Mouse (Mus musculus) hindbrain, embryonic 15.5 days (tissue): ENCODE data around the gene Pde4dip. TPM values are rescaled to one million over a fixed set of nuclear protein-coding genes. Genes with fewer than 3 reads are reported as not detected.

Experiments used
- ATAC-seq: fragments of 200-750 bp; cut with Nextera tagmentation; 2 replicates; pipeline ENCODE4 v1.8.0; 2017; ENCODE audit warnings: low read depth, moderate number of reproducible peaks, moderate TSS enrichment; ENCODE audit not compliant: low FRiP score
- H3K27ac ChIP-seq: fragments of 300-500 bp; sonication (generic); replicated peaks from 2 replicates; pipeline ENCODE4 v1.5.1; 2015; ENCODE audit warnings: mild to moderate bottlenecking, inconsistent platforms
- H3K27me3 ChIP-seq: fragments of 300-500 bp; sonication (generic); 2 replicates; pipeline ENCODE4 v1.6.1; 2015; ENCODE audit warnings: control low read depth, inconsistent platforms
- H3K36me3 ChIP-seq: fragments of 300-500 bp; sonication (generic); 2 replicates; pipeline ENCODE4 v1.6.1; 2015; ENCODE audit warnings: control low read depth, inconsistent platforms
- H3K4me1 ChIP-seq: fragments of 300-500 bp; sonication (generic); replicated peaks from 2 replicates; pipeline ENCODE4 v1.6.1; 2015; ENCODE audit warnings: control low read depth, inconsistent platforms
- H3K4me2 ChIP-seq: fragments of 300-500 bp; sonication (generic); 2 replicates; pipeline ENCODE4 v1.6.1; 2015; ENCODE audit warnings: moderate library complexity, mild to moderate bottlenecking, inconsistent platforms
- H3K4me3 ChIP-seq: fragments of 300-500 bp; sonication (generic); 2 replicates; pipeline ENCODE4 v1.5.1; 2015; ENCODE audit warnings: mild to moderate bottlenecking, inconsistent platforms
- H3K9ac ChIP-seq: fragments of 300-500 bp; sonication (generic); 2 replicates; pipeline ENCODE4 v1.6.1; 2015; ENCODE audit warnings: inconsistent platforms
- H3K9me3 ChIP-seq: fragments of 300-500 bp; sonication (generic); 2 replicates; pipeline ENCODE4 v1.6.1; 2016; ENCODE audit warnings: control low read depth, inconsistent platforms
- WGBS: fragments of 180-500 bp; shearing (Covaris S2); methylation state at CpG from one replicate; pipeline ENCODE4 v1.1.7; 2015; 5-methylcytosine and 5-hydroxymethylcytosine counted together
- polyA plus RNA-seq: library from polyadenylated mRNA; unstranded; fragments of >200 nt; fragmentation: Nextera tagmentation; extraction: Ambion mirVana; gene quantifications from 2 replicates; pipeline ENCODE4 v1.2.1, GENCODE M21; 2015

Pde4dip gene
- 62.3 and 66.1 TPM in 2 replicates for polyA plus RNA-seq

DNA sequence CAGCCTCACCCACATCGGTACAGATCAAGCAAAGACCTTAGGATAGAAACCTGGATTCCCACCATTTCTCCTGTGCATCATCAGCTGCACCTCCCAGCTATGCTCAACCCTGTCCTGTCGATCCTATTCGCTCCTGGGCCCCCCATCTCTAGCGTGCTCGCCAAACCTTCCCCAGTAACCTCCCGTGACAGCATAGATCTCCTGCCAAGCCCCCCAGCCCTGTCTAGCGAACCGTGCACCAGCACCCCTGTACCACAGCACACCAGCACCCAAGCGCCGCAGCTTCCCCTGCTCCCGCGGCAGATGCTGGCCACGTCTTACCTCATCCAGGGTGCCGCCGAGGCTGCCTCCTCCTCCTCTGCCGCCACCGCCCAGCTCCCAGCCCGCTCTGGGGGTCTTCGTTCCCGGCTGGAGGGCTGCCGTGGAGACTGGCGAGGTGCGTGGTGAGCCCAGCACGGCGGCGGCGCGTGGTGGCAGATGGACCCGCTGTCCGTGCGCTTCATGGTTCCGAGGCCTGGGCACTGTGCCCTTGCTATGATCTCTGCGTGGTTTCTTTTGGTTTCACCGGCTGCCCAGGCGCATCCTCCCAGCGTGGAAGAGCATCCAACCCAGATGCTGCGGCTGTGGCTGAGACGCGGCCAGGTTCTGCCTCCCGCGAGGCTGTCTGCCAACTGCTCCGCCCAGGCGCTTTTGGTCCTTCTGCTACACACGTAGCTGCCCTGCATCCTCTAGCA is at the start of gene Pde4dip:
Gene Pde4dip (minus strand): TSS at position 540 of the 734 bp plus-strand sequence.
- Histone ChIP-seq H3K4me3 (peak within 1 kb of the TSS; percentile 61), H3K4me1 (peaks cover 5% of the 10 kb centered on the region), H3K9me3 (no peaks in the 10 kb centered on the region), H3K4me2 (peak within 1 kb of the TSS; percentile 64), H3K9ac (peak within 1 kb of the TSS; percentile 79), H3K36me3 (no peaks in the 10 kb centered on the region), H3K27me3 (no peaks in the 10 kb centered on the region), H3K27ac (peak within 1 kb of the TSS; percentile 90)
- ATAC-seq, result peak; percentile 84
- under 1% methylated on average over 43 of the region's 44 CpGs for WGBS

DNA sequence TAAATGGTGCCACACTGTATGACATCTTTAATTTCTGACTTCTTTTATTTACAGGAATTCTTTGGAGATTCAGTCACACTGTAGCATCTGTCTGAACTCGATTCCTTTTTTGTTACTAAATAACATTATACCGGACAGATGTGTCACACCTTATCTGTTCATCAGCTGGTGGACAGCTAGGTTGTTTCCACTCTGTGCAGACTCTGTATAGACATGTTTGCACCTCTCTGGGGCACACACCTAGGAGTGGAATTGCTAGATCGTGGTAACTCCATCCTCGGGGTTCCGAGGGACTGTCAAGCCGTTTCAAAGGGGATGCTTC is 49.4 kb upstream of the Pde4dip start:
- H3K27me3 ChIP-seq, result no peaks in the 10 kb centered on the region
- H3K4me1 ChIP-seq, result peaks cover 60% of the 10 kb centered on the region
- 38% methylated on average over 6 of the region's 6 CpGs for whole genome bisulfite sequencing
- no peak overlapping the region for H3K4me3 ChIP-seq
- no peak overlapping the region for H3K27ac ChIP-seq
- ATAC-seq, result no peak
- H3K4me2 ChIP-seq, result no peak overlapping the region
- H3K36me3 ChIP-seq, result no peaks in the 10 kb centered on the region
- no peaks in the 10 kb centered on the region for H3K9me3 ChIP-seq
- no peak overlapping the region for H3K9ac ChIP-seq

DNA sequence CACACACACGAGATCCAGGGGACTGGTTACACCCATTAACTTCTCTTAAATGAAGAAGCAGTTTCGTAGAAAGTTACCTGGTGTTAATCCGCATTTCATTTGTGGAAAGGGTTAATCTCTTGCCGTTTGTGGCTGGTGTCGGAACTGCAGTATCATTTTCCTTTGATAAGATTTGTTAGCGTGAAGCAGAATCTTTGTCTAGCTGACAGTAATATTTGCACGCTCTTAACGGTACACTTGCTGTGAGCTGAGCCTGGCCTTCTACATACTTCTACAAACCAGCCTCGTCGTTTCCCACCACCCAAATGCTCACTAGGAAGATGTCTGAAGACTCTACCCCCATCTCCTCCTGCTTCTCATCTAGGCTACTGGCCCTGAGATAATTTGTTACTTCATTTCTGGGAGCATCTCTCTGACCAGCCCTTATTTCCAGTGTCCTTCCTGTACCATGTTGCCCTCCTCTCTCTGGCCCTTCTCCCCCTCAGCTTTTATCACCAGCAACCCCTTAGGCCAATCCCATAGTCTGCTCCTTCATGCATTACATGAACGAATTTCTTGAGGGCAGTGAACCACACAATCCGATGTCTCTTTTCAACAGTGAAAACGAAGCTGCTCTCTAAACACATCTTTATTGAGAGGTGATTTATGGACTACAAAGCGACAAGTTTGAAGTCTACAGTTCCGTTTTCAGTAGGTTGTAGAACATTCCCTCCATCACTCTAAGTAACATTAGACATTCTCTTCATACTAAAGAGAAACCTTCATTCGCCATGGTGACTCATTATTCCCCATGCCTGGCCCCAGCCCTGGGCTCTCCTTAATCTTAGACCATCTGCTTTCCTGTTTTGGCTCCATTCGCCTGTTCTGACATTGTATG is 48.8 kb upstream of the Pde4dip start:
- H3K27me3 ChIP-seq, result no peaks in the 10 kb centered on the region
- WGBS, result 25% methylated on average over 17 of the region's 17 CpGs
- H3K27ac ChIP-seq, result no peak overlapping the region
- H3K36me3 ChIP-seq, result no peaks in the 10 kb centered on the region
- H3K4me2 ChIP-seq, result no peak overlapping the region
- H3K4me1 ChIP-seq, result peaks cover 60% of the 10 kb centered on the region
- no peak for ATAC-seq
- no peak overlapping the region for H3K9ac ChIP-seq
- H3K4me3 ChIP-seq, result no peak overlapping the region
- no peaks in the 10 kb centered on the region for H3K9me3 ChIP-seq

DNA sequence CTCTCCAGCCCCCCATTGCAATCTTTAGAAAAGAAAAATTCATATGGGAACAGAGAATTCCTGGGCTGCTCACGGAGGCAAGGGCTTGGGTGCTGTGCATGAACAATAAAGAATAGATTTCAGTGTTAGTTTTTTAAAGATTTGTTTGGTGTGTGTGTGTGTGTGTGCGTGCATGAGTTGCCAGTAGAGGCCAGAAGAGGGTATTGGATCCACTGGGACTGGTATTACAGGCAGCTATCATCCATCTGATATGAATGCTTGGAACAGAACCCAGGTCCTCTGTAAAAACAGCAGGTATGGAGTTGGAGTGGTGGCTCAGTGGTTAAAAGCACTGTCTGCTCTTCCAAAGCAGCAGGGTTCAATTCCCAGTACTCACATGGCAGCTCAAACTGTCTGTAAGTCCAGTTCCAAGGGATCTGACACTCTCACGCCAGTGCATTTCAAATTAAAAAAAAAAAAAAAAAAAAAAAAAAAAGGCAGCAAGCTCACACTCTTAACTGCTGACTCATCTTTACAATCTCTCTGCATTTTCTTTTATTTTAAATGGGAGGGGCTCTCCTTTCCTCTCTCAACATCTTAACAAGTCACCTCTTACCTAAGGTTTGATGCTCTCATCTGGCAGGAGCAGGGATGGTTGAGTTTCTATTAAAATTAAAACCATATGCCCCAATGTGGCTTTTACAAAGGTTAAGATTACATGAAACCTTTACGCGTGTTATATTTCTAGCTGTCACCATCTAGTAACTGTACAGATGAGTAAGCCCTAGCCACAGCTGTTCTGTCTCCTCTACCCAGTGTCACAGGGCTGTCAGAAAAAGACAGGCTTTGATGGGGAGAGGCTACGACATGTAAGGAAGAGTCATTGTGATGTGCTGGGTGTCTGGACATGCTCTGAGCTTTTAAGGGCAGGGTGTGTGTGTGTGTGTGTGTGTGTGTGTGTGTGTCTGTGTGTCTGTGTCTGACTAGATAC is 46.1 kb upstream of the Pde4dip start:
- H3K4me3 ChIP-seq, result no peak overlapping the region
- H3K4me2 ChIP-seq, result no peak overlapping the region
- H3K4me1 ChIP-seq, result peaks cover 51% of the 10 kb centered on the region
- no peak for ATAC-seq
- H3K27me3 ChIP-seq, result no peaks in the 10 kb centered on the region
- H3K9ac ChIP-seq, result no peak overlapping the region
- H3K27ac ChIP-seq, result no peak overlapping the region
- 88% methylated on average over 6 of the region's 6 CpGs for WGBS
- no peaks in the 10 kb centered on the region for H3K36me3 ChIP-seq
- H3K9me3 ChIP-seq, result no peaks in the 10 kb centered on the region

DNA sequence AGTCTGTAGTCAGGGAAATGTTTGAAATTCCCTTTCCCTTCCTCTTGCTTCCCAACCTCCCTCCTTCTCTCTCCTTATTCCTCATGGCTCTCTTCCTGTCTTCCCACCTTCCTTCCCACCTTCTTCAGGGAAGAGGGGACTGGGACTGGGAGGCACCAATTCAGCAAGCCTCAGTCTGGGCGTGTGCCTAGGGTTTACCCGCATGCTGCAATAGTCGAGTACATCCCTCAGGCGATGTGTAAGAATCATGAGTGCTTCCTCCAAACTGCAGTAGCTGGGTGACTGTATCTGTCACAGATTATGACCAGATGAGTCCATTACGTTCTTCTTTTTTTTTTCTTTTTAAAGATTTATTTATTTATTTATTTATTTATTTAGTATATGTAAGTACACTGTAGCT is 45.3 kb upstream of the Pde4dip start:
- ATAC-seq, result no peak
- 80% methylated on average over 5 of the region's 5 CpGs for WGBS
- no peaks in the 10 kb centered on the region for H3K36me3 ChIP-seq
- H3K27ac ChIP-seq, result no peak overlapping the region
- H3K9me3 ChIP-seq, result no peaks in the 10 kb centered on the region
- H3K9ac ChIP-seq, result no peak overlapping the region
- H3K4me1 ChIP-seq, result peaks cover 43% of the 10 kb centered on the region
- no peaks in the 10 kb centered on the region for H3K27me3 ChIP-seq
- no peak overlapping the region for H3K4me2 ChIP-seq
- H3K4me3 ChIP-seq, result no peak overlapping the region

DNA sequence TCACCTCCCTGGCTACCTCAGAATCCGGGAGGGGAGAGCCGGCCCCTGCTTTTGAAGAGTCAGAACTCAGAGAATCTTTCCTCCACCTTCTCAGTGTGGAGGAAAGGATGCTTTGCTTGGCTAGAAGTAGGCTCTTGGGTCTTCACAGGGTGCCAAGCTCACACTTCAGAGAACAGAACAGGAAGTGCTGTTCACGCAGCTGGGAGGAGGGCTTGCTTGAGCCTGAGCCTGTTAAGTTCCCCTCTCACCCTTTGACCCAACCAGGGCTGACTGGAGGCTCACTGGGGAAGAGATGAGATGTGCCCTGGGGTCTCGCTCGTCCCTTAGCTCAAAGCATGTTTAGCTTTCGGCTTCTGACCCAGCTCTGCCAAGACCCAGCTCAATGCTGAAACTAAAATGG is 44.7 kb upstream of the Pde4dip start:
- H3K27ac ChIP-seq, result no peak overlapping the region
- no peak overlapping the region for H3K4me2 ChIP-seq
- H3K27me3 ChIP-seq, result no peaks in the 10 kb centered on the region
- no peak for ATAC-seq
- H3K4me1 ChIP-seq, result peaks cover 39% of the 10 kb centered on the region
- H3K9ac ChIP-seq, result no peak overlapping the region
- no peak overlapping the region for H3K4me3 ChIP-seq
- no peaks in the 10 kb centered on the region for H3K36me3 ChIP-seq
- no peaks in the 10 kb centered on the region for H3K9me3 ChIP-seq
- 44% methylated on average over 6 of the region's 6 CpGs for WGBS

DNA sequence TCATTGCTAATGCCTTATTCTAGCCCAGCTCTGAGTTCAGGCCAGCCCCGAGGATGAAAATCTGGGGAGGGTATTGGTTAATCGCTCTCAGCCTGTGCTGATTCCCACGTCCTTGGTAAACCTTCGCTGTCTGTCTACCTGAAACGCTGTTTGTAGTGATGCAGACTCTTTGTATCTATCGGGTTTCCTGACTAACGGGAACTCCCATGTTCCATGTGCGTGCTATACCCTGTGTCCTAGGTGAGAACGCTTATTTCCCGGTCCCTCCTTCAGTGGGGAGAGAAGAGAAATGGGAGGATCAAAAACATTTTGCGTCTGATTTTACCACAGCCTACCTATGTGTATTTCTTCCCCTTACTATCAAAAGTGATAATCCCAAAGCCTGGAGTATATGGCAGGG is 44.3 kb upstream of the Pde4dip start:
- H3K9ac ChIP-seq, result no peak overlapping the region
- peaks cover 34% of the 10 kb centered on the region for H3K4me1 ChIP-seq
- H3K9me3 ChIP-seq, result no peaks in the 10 kb centered on the region
- H3K36me3 ChIP-seq, result no peaks in the 10 kb centered on the region
- no peaks in the 10 kb centered on the region for H3K27me3 ChIP-seq
- H3K4me2 ChIP-seq, result no peak overlapping the region
- 48% methylated on average over 11 of the region's 11 CpGs for WGBS
- H3K4me3 ChIP-seq, result no peak overlapping the region
- no peak for ATAC-seq
- H3K27ac ChIP-seq, result no peak overlapping the region

DNA sequence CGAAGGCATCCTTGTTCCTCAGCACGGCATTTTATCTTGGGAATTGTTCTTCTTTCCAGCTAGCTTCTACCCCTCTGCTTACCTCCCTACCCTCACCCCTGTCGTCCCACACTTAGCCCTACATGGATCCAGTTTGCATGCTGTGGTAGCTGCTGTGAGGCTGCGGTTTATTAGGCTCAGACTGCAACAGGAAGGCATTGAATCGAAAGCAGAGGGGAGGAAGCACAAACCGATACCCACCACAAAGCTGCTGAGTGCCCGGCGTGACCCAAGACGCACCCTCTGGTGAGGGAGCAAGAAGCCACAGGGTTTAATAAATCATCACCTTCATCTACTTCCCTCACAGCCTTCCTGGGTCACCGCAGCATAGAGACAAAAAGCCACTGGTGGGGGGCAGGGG is 43.6 kb upstream of the Pde4dip start:
- Histone ChIP-seq H3K27me3 (no peaks in the 10 kb centered on the region), H3K4me2 (peak overlapping the region; percentile 27), H3K36me3 (no peaks in the 10 kb centered on the region), H3K9me3 (no peaks in the 10 kb centered on the region), H3K27ac (no peak overlapping the region), H3K4me3 (no peak overlapping the region), H3K9ac (no peak overlapping the region), H3K4me1 (peaks cover 27% of the 10 kb centered on the region)
- no peak for ATAC-seq
- WGBS, result 14% methylated on average over 10 of the region's 10 CpGs

DNA sequence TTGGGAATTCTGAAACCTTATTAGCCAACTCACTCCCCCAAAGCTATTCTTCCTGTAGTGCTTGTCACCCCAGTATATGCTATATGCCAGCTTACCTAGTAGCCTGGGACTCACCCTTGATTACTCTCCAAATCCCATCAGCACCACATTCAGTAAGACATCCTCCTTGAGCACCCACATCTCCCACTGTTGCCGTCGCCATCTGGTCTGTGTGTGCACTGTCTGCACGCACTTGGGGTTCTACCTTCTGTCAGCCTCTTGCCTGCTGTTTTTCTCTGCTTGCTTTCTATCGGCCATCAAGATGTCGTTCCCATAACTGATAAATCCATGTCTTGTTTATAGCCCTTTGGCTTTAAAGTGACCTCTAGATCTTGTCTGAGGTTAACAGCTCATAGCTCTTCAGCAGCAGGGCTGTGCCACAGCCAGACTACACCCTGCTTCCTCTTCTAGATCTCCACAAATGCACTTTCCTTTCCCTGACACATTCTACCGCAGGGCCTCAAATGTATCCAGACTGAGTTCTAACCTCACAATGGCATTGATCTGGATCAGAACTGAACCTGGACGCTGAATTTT is 42.9 kb upstream of the Pde4dip start:
- no peaks in the 10 kb centered on the region for H3K27me3 ChIP-seq
- H3K9ac ChIP-seq, result no peak overlapping the region
- WGBS, result 73% methylated on average over 7 of the region's 7 CpGs
- no peak overlapping the region for H3K4me2 ChIP-seq
- H3K4me3 ChIP-seq, result no peak overlapping the region
- no peaks in the 10 kb centered on the region for H3K9me3 ChIP-seq
- H3K4me1 ChIP-seq, result peaks cover 25% of the 10 kb centered on the region
- no peak overlapping the region for H3K27ac ChIP-seq
- H3K36me3 ChIP-seq, result no peaks in the 10 kb centered on the region
- no peak for ATAC-seq

DNA sequence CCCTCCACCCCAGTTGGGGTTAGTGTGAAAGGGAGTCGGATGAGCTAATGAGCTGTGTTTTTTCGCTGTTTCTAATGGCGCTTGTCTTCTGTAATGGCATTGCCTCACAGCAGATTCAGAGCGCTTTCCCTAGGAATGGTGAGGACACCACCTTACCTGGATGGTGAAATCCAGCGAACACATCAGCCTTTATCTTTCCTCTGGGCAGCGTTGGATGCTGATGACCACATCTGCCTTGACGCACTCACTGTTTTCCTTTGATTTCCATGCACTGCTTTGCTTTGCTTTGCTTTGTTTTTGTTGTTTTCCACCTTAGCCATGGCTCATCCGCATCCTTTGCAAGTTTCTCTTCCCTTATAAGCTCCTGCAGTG is 42.3 kb upstream of the Pde4dip start:
- Histone ChIP-seq H3K4me2 (no peak overlapping the region), H3K36me3 (no peaks in the 10 kb centered on the region), H3K9me3 (no peaks in the 10 kb centered on the region), H3K27ac (no peak overlapping the region), H3K9ac (no peak overlapping the region), H3K4me3 (no peak overlapping the region), H3K4me1 (peaks cover 25% of the 10 kb centered on the region), H3K27me3 (no peaks in the 10 kb centered on the region)
- 81% methylated on average over 8 of the region's 8 CpGs for WGBS
- ATAC-seq, result no peak

DNA sequence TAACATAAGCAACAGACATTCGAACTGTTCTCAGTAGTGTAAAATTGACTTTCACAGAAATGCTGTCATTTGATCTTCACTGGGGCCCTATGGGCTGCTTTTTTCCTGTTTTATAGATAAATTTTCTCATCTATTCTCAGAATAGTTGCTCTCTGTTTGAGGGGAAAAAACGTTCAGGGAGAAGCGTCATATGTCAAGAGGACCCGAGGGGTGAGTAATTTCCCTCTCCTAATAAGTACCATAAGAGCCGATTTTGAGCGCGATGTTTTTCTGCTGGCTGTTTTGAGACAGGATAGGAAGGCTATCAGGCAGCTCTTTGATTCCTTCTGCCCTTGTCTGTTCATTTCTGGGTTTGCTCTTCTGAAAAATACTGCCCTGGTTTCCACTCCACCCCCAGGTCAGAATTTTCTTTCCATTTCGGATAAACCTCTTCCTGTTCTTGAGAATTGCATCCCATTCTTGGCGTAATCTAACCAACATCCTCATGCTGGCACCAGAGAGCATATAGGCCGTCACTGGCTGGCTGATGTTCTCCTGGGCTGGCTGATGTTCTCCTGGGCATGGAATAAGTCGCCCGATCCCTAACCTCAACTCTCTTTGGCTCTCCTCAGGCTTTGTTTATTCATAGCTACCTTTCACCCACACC is 41.8 kb upstream of the Pde4dip start:
- Histone ChIP-seq H3K27me3 (no peaks in the 10 kb centered on the region), H3K36me3 (no peaks in the 10 kb centered on the region), H3K4me1 (peaks cover 25% of the 10 kb centered on the region), H3K9me3 (no peaks in the 10 kb centered on the region), H3K9ac (no peak overlapping the region), H3K27ac (no peak overlapping the region), H3K4me2 (no peak overlapping the region), H3K4me3 (no peak overlapping the region)
- WGBS, result 63% methylated on average over 12 of the region's 12 CpGs
- no peak for ATAC-seq
